Mouse (Mus musculus): ENCODE measurements around the gene Rps21. TPM values are rescaled to one million over a fixed set of nuclear protein-coding genes. Genes with fewer than 3 reads are reported as not detected.

The Rps21 gene
- total RNA-seq (2021), result 100 to 1,000 TPM; 380 to 873 TPM
- 1,054 and 1,398 TPM in 2 replicates for polyA plus RNA-seq (2012; rRNA removed)
- long read RNA-seq, transcript Rps21-201 (6 exons, 394 nt), result major isoform, 96 of 138 reads
- long read RNA-seq, partial matches to known transcripts, result 42 of 138 reads
- long read RNA-seq, other reads (novel, unspliced or antisense), result 0 of 138 reads

DNA sequence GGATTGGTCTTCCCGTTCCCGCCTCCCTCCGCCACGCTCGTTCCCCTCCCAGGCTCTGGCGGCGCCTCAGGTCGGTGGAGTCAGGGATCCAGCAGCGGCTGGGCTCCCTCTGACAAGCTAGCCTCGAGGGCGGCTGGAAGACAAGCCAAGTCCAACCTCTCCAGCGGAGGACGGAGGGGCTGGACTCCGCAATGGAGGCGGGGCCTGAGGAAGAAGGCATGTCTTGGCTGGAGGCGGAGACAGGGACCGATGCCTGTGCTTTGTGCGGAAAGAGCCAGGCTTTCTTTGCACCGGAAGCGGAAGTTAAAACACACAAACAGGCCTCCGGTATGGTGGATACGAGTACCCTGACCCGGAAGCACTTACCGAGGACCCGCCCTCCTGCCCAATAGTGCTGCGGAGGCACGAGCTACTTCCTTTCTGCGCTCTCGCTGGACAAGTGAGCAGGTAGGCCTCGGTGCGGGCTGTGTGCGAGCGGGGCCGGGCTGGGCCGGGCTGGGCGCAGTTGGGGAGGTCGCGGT is at the start of gene Rps21:
Gene Rps21, plus strand, starts transcription at position 377 of the 521 bp plus-strand sequence.
- DNase-seq, result peak; percentile 99

DNA sequence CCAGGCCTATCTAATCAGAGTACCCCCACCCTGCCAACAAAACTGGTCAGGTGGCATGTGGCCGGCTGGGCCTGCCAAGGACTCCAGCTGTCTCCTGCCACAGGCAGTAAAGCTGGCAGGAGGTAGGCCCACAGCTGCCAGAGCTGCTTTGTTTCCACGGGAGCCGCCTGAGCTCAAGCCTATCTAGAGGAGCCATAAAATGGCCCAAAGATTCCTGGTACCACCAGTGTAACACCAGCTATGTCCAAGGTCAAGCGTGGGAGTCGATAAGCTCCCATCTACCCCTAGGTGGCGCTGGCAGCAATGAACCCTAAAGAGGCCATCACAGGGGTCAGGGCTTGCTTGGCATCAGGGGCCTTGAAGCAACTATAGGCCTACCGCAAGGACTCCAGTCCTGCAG is 49.3 kb upstream of the Rps21 start:
- peak; percentile 60 for DNase-seq

DNA sequence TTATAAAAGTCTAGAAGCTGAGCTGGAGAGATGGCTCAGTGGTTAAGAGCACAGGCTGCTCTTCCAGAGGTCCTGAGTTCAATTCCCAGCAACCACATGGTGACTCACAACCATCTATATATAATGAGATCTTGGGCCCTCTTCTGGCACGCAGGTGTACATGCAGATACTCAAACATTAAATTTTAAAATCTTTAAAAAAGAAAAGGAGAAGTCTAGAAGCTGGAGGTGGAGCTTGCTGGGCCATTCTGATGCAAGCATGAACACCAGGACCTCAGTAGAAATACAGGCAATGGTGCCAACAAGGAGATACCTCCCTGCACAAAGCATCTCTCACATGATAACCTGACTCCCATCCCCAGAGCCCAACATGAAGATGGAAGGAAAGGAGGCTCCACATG is 48.2 kb upstream of the Rps21 start:
- no peak for DNase-seq

DNA sequence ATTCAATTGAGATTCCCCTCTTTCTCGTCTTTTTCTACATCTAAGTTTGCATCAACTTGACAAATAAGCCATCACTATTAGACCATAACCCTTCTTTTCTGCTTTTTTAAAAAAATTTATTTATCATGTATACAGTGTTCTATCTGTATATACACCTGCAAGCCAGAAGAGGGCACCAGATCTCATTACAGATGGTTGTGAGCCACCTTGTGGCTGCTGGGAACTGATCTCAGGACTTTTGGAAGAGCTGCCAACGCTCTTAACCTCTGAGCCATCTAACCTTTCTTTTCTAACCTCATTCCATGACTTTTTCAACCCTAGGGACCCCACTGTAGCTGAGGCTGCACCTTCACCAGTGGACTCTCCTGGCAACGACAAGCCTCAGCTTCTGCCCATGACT is 44.9 kb upstream of the Rps21 start:
- no peak for DNase-seq

DNA sequence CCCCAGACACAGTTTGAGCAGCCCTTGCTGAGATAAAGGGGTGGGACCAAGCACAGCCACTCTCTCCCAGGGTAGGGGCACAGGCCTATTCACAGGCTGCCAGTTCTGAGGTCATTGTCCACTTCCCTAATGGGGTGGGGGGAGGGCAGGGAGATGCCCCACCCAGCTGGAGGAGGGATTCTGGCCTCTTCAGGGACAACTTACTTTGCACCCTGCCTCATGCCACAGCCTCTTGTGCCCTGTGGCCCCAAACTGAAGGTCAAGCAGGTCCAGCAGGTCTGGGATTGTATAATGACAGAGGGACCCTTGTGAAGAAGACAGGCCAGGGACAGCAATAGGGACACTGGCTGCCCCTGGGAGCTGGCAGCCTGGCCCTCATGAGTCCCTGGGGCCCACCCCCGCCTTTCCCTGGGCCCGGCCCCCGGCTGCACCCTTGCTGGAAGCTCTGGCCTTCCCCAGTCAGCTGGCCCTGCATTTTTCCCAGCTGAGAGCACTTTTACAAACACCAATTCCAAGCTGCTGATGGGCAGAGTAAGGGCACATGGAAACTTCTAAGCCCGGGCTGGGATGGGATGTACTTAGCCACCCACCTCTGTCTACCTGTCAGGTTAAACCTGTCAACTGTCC is 42.7 kb upstream of the Rps21 start:
- peak; percentile 68 for DNase-seq

DNA sequence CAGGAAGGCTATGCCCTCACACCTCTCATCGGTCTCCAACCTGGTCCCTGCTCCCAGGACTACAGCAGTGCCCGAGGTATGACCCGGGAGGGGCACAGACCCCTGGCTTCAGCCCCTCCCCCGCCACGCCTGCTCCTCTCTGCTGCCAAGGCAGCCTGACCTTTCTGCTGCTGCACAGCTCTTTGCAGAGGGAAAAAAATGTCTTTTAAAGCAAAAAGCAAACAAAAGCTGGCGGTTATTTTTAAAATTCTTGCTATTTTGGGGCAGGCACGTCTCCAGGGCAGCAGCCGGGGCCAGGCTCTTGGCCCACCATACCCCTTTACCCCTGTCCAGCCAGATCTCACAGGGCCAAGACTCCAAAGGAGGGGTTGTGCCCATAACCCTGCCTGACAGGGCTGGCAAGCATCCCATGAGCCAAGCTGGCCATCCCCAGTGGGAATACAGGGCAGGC is 42.1 kb upstream of the Rps21 start:
- DNase-seq, result peak; percentile 65

DNA sequence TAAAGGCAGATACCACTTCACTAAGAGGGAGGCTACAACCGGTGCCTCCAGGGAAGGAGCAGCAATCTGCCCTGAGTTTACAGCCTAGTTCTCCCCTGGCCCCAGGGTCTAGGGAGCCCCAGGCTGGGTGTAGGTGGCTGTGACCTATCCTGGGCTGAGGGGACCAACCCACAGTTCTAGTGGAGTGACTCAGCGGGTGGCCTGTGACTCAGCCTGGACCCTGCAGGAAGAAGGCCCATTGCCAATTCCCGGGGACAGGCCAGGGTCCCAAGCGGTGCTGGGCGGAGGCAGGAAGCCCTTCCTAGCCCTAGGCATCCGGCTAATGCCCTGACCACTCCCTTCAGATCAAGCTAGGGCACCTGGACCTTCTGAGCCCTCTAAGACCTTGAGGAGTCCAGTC is 41.2 kb upstream of the Rps21 start:
- DNase-seq, result peak; percentile 92

DNA sequence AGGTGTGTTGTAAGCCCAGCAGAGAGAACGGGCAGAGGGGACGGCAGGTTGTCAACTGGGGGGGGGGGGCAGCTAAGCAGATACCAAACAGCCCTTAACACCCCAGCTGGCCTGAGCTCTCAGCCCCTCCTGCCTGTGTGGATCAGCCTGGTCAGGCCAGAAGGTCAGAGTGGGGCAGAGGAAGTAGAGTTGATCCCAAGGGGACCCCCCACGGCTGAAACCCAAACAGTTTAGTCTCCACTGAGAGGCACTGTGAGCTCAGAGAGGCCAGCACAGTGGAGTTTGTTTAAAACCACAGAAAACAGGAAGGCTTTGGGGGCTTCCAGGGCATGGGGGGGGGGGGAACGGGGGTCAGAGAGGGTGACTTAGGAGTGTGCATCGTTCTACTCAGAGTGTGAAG is 40.3 kb upstream of the Rps21 start:
- no peak for DNase-seq

DNA sequence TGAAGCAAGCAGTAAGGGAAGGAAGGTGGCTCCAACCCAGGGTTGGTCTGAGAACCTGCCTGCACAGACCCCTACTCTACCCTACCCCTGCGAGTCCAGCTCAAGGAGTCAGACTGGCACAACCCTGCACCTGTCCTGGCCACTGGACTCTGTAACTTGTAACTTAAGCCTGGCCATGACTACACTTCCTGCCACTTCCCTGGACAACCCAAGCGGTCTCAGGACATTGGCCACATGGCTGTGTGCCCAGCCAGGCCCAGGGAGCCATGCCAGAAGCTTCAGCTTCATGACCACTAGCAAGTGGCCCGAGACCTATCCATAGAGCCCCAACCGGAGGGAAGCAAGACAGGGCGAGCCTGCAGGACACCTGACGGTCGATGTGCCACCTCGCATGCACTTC is 39.6 kb upstream of the Rps21 start:
- peak; percentile 86 for DNase-seq

DNA sequence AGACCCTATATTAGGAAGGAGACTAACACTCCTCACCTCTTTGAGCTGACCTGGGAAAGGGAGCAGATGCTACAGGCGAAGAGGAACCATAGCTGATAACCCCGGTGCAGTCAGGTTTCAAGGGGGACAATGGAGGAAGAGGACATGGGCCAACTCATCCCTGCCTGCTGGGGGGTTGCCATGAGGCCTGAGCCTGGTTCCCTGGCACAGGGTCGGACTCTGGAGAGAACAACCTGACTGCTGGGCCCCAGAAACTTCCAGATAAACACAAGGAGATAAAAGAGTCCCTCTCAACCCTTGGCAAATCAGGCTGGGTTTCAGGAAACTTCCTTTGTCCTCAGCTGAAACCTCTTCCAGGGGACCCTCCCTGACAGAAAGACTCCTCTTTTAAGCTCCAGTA is 38.9 kb upstream of the Rps21 start:
- no peak for DNase-seq

DNA sequence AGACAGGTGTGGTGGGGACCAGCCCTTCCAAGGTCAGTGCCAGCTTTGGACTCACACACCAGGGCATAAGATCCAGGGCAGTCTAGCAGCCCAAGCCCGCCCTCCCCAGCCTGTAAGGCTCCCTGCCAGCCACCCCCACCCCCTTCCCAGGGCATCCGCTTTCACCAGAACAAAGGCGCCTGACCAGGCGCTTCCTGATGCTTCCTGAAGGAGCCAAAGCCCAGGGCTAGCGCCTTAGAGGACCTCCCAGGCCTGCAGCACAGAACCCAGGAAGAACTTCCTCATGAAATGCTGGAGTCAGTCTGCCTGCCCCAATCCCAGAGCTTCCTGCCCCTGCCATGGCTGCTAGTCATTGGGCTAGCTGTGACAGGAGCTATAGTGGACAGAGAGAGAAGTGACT is 38.5 kb upstream of the Rps21 start:
- peak; percentile 59 for DNase-seq

DNA sequence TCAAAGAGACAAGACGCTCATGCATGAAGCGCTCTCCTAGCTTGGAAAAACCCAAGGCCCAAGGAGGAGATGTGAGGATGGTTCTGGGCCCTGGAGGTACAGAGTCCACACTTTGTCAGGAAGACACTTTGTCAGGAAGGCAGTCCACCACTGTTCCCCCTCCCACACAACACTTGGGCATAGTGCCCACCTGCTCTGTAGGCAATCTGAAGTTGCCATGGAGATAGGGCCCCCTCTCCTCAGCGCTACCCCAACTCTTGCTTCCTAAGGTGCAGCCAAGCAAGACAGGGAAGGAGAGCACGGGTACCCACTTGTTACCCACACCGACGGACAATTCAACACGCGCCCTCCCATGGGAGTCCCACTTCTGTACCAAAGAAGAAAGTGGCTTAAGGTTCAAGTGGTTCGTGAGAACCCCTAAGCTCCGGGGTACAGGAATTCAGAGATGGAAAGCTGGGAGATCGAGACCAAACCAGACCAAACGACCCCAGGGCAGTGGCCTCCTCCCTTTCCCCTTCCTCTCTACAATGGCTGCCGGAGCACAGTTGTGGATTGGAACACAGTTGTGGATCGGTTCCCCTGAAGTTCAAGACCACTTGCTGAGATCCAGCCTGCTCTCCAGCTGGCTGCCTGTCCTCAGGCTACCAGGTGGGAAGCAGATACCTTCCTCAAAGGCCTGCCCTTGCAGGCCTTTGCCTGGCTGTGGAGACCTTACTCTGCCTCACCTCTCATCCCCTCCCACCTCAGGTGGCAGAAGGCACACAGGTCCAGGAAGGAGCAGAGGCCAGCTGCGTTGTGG is 37.8 kb upstream of the Rps21 start:
- DNase-seq, result no peak

DNA sequence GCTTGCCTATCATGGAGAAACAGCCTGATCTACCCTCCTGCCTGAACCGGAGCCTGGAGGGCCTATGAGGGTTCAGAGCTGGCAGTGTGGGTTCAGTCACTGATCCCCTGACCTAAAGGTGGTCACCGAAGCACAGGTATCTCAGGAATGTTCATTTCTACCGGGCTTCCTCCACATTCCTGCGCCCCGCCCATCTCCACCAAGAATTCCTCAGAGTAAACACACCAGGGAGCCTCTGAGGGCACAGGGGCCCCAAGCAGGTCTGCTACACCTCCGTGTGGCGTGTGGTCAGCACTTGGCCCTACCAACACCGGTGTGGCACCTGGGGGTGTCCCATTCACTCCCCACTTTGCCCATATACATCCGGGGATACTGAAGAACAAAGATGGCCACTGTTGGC is 37.0 kb upstream of the Rps21 start:
- no peak for DNase-seq

DNA sequence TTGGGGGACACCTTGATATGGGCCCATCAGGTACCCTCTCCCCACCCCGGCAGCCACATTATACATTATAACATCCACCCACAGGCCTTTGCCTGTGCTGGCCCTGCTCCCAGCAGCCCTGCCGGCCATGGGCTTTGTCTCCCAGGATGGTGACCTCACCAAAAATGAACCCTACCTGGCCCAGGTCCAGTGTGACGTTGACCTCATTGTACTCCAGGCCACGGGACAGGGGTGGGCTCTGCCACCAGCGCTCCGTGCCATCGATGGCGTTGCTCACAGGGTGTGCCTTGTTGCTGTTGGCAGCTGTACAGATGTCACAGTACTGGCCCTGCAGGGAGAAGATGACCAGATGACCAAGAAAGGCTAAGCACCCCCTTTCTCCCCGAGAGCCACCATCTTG is 36.1 kb upstream of the Rps21 start:
- no peak for DNase-seq

DNA sequence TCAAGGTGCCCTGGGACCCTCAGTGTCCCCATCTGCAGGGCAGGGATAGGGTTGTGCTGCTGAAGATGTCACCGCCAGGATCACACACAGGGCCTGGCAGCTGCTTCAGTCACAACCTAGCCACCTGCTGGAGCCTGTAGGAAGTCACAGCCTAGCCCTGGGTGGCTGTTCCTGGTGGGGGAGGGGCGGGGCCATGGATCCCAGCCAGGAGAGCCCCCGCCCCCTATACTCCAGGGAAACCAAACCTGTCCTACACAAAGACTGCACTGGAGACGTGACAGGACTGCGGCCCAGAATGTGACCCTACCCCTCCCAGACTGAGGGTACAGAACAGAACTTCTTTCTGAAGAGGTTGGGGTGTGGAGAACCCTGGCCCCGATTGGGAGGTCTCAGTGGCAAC is 34.9 kb upstream of the Rps21 start:
- no peak for DNase-seq

DNA sequence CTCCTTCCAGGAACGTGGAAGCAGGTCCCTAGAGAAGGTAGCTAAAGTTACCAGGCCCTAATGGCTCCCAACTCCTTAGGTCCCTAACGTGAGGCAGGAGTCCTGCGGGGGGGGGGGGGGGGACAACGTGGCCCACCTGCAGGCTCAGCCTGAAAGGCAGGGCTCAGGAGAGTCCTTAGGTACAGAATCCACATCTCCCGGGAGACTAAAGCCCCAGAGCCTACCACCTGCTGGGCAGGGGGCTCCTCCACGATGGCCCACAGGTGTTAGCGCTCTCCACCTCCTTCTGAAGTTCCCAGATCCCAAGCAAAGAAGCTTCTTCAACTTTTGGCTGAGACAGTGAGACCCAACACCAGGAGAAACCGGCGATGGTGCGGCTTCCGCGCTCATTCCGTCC is 32.5 kb upstream of the Rps21 start:
- no peak for DNase-seq

DNA sequence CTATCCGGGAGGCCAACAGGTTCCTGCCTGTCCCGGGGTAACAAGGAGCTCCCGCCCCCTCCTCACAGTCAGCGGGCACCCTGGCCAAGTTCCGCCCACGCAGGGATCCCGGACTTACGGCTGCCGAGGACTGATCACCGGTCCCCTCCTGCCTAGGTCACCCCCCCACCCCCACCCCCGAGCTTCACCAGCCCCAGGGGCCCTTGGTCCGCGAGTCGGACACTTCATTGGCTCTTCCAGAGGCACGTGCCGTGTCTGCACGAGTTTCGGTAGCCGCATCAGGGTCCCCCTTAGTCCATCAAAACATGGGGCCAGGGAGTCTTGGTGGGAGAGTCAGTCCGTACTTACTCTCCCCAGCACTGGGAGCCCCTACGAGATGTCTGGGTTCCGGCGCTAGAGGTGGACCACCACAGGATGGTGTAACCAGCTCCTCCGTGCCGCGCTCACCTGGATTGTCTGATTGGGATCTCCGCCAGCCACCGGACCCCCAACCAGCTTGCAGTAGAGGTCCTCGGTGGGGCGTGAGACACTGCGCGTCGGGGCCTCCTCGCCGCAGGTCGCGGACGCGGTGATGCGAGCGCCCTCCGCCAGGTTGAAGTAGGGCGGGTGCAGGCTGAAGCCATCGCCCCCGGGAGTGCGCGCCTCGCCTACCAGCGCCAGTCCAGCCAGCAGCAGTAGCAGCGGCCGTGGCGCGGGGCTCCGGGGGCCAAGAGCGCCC is 32.0 kb upstream of the Rps21 start:
- peak; percentile 66 for DNase-seq

DNA sequence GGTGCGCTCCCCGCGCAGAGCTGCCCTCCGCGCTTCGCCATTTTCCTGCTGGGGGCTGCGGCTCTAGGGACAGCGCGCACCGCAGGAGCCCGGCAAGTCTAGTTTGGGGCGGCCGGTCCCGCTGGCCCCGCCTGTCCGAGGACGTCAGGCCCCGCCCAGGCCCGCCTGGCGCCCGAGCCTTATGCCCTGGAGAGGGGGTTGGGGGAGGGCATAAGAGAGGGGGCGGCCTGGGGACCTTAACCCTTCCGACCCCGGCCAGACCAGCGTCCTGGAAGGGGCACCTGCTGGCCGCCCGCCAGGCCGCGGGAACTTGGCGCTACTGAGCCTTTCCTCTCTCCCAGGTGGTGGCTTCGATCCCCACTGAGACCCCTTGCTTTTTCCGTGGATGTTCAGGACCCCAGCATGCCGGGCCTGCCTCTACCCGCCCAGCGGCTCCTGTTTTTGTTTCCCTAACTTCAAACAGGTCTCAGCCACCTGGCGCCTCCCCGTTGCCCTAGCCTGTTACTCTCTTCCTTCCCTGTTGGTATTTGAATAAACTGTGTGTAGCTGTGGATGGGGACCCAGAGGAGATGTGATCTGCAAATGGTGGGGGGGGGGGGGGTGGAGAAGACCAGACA is 31.3 kb upstream of the Rps21 start, which contains the start of gene Lama5:
Gene Lama5, minus strand, starts transcription at position 98 of the 617 bp plus-strand sequence.
- DNase-seq, result peak; percentile 89

DNA sequence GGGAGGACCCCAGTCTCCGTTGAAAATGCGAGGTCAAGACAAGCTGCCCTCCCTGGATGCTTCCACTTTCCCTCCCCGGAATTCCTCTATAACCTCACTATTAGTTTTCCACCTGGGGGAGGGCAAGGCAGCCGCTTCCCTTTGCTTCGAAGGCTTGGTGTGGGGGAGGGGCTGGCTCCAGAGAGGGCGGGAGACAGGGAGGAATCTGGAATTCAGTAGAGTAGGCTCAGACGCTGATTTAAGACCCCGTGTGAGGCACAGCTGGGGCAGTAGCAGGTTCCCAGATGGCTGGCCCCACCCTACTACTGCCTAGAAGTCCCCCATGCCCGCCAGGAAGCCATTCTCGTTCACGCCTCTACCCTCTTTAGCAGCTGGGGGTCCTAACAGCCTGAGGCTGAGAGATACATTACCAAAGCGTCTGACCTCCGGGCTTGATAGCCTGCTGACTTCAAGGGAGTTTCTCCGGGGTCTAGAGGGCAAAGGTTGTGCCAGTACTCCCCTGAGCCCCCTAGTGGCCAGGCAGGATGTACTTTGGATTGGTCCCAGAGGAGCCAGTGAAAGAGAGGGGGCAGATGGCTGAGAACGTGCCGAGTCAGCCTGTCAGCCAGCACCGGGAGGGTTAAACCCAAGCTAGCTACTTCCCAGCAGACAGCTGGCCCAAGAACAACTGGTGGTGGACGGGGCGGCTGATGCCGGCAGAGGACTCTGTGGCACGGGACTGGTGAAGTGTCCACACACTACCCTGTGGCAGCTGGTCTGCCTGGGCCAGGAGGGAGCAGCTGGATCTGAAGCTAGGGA is 29.7 kb upstream of the Rps21 start:
- peak; percentile 47 for DNase-seq

DNA sequence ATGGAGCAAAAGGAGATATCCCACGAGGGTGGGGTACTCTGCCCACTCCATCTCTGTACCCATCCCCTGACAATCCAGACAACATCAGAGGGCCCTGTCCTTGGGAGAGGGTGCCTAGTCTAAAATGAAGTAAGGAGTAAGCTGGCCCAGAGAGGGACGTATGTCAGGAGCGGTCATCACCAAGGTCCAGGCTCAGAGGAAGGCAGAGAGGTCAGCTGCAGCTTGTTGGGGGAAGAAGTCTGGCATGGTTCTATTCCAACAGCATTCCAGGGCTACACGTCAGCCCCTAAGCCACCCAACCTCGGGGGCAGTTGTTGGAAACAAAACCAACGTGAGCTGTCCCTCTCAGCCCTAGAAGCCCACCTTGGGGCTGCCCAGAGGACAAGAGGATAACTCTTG is 29.1 kb upstream of the Rps21 start:
- peak; percentile 66 for DNase-seq

DNA sequence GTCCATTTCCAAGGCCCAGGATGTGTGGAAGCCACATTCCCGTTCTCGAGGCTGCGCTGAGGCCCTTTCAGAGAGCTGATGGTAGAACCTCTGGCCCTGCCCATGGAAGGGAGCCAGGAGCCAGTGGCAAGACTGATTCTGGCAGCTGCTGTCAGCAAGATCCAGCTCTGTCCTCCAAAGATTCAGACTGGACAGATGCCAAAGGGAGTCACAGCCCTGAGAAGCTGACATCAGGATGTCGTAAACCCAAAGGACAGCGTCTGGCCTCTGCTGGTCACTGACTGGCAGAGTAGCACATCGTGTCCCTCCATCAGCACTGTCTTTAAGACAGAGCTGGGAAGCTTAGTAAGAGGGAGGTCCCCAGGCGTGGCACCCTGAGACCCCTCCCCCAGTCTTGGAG is 28.6 kb upstream of the Rps21 start:
- peak; percentile 93 for DNase-seq
